Mouse (Mus musculus): Measurements from ENCODE around the gene Tmem116. TPM values are rescaled to one million over a fixed set of nuclear protein-coding genes. Genes with fewer than 3 reads are reported as not detected.

The Tmem116 gene
- polyA plus RNA-seq, 1 experiment, result not detected

GRCm38 (mm10) chr5:121546530-121546895, 94.8 kb downstream of the Tmem116 start:
- Histone ChIP-seq H3K4me3 (replicated peaks; ENCODE audit: control insufficient read depth, low read depth, low read length) (peak overlapping the region; percentile 73), H3K4me1 (ENCODE audit: control insufficient read depth, insufficient read depth, low read length) (no peaks in the 10 kb centered on the region; the same call in 1 of the 2 replicates), H3K27ac (ENCODE audit: control insufficient read depth, insufficient read depth, low read depth, low read length, poor library complexity) (0 out of 2 replicates have a peak overlapping the region, but pooled peaks have one; percentile 96)
- TF ChIP-seq POLR2A (IDR thresholded peaks at IDR 0.05; ENCODE audit: borderline replicate concordance, control insufficient read depth, low read depth, low read length), result no peak
- peak; percentile 71 for TF ChIP-seq CTCF (IDR thresholded peaks at IDR 0.05; ENCODE audit: control insufficient read depth, insufficient read depth, low read length)
- 3% methylated on average over 6 of the region's 6 CpGs for WGBS

GRCm38 (mm10) chr5:121547084-121547483, 95.4 kb downstream of the Tmem116 start:
- Histone ChIP-seq H3K4me1 (ENCODE audit: control insufficient read depth, insufficient read depth, low read length) (no peaks in the 10 kb centered on the region; the same call in 1 of the 2 replicates), H3K4me3 (replicated peaks; ENCODE audit: control insufficient read depth, low read depth, low read length) (no peak overlapping the region), H3K27ac (ENCODE audit: control insufficient read depth, insufficient read depth, low read depth, low read length, poor library complexity) (no peak overlapping the region)
- TF ChIP-seq POLR2A (IDR thresholded peaks at IDR 0.05; ENCODE audit: borderline replicate concordance, control insufficient read depth, low read depth, low read length) (no peak), CTCF (IDR thresholded peaks at IDR 0.05; ENCODE audit: control insufficient read depth, insufficient read depth, low read length) (no peak)
- 68% methylated on average over 3 of the region's 3 CpGs for WGBS

DNA sequence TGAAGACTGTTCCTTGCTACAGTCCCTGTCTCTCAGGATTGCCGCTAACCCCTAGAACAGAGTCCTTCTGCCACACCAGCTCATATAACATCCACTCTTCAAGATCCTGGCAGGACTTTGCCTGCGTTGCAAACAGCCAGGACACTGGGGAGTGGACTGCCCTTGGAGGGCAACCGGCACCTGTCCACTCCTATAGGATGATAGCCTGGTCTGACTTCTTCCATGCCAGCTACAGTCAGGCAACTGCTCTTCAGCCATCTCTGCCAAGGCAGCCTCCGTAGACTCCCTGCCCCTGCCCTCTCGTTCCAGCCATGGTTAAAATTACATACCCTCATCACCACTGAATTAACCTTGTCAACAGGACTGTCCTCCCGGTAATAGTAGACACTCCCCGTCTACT, 97.5 kb downstream of the Tmem116 start:
- Histone ChIP-seq H3K4me3 (replicated peaks; ENCODE audit: control insufficient read depth, low read depth, low read length) (no peak overlapping the region), H3K27ac (ENCODE audit: control insufficient read depth, insufficient read depth, low read depth, low read length, poor library complexity) (no peak overlapping the region), H3K4me1 (ENCODE audit: control insufficient read depth, insufficient read depth, low read length) (no peaks in the 10 kb centered on the region; the same call in 1 of the 2 replicates)
- TF ChIP-seq CTCF (IDR thresholded peaks at IDR 0.05; ENCODE audit: control insufficient read depth, insufficient read depth, low read length) (no peak), POLR2A (IDR thresholded peaks at IDR 0.05; ENCODE audit: borderline replicate concordance, control insufficient read depth, low read depth, low read length) (no peak)
- 87% methylated on average over 7 of the region's 7 CpGs for WGBS

GRCm38 (mm10) chr5:121562436-121562835, 110.7 kb downstream of the Tmem116 start:
- Histone ChIP-seq H3K4me1 (ENCODE audit: control insufficient read depth, insufficient read depth, low read length) (peaks cover 2% of the 10 kb centered on the region; the same call in 1 of the 2 replicates), H3K27ac (ENCODE audit: control insufficient read depth, insufficient read depth, low read depth, low read length, poor library complexity) (no peak overlapping the region), H3K4me3 (replicated peaks; ENCODE audit: control insufficient read depth, low read depth, low read length) (no peak overlapping the region)
- 84% methylated on average over 3 of the region's 3 CpGs for WGBS
- no peak for TF ChIP-seq POLR2A (IDR thresholded peaks at IDR 0.05; ENCODE audit: borderline replicate concordance, control insufficient read depth, low read depth, low read length)
- TF ChIP-seq CTCF (IDR thresholded peaks at IDR 0.05; ENCODE audit: control insufficient read depth, insufficient read depth, low read length), result no peak

DNA sequence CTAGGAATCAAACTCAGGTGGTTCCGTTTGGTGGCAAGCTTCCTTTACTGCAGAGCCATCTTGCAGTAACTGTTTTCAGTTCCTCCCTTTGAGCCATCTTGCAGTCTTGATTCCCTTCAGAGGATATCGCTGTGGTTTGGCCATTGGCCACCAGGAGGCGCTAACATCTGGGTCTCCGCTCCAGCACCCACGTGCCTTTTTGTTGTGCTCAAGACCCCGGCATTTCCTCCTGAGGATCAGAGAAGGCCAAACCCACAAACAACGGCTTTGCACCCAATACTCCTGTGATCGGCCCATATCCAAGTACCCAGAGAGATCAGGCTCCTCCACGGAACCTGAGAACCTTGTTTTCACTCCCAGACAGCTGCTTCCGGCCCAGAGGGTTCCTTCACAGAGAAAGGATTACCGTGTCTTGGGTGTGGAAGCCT, 112.8 kb downstream of the Tmem116 start:
- H3K4me3 ChIP-seq (replicated peaks; ENCODE audit: control insufficient read depth, low read depth, low read length), result peak overlapping the region; percentile 43
- H3K4me1 ChIP-seq (ENCODE audit: control insufficient read depth, insufficient read depth, low read length), result peaks cover 2% of the 10 kb centered on the region; the same call in 1 of the 2 replicates
- 2% methylated on average over 11 of the region's 11 CpGs for WGBS
- TF ChIP-seq CTCF (IDR thresholded peaks at IDR 0.05; ENCODE audit: control insufficient read depth, insufficient read depth, low read length) (peak; percentile 92), POLR2A (IDR thresholded peaks at IDR 0.05; ENCODE audit: borderline replicate concordance, control insufficient read depth, low read depth, low read length) (no peak)
- no peak overlapping the region for H3K27ac ChIP-seq (ENCODE audit: control insufficient read depth, insufficient read depth, low read depth, low read length, poor library complexity)

DNA sequence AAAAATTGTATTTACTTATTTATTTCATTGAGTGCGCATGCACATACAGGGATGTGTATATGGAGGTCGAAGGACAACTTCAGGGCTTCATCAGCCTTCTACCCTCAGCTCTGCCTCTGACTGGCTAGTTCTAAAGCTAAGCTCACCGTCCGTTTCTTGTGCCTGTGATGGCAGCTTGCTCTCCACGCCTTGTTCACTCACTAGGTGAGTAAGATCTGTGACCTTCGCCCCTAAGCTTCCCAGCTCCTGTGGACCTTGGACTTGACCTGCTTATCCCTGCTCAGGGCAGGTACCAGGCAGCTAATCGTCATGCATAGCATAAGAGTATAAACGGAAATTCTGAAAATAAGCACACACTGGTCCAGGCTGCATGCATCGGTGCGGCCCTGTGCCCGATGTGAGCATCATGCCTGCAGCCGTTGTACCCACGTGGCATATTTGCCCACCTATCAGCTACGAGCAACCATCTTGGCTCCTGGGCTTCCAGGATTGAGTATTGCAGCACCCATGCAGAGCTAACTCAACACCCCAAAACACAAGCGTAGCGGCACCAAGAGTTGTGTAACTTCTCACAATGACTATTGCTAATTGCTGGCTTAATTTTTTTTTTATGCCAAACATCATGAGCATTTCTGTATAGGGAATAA, 114.5 kb downstream of the Tmem116 start:
- Histone ChIP-seq H3K4me3 (replicated peaks; ENCODE audit: control insufficient read depth, low read depth, low read length) (no peak overlapping the region), H3K4me1 (ENCODE audit: control insufficient read depth, insufficient read depth, low read length) (peaks cover 2% of the 10 kb centered on the region; the same call in 1 of the 2 replicates), H3K27ac (ENCODE audit: control insufficient read depth, insufficient read depth, low read depth, low read length, poor library complexity) (no peak overlapping the region)
- TF ChIP-seq CTCF (IDR thresholded peaks at IDR 0.05; ENCODE audit: control insufficient read depth, insufficient read depth, low read length), result no peak
- TF ChIP-seq POLR2A (IDR thresholded peaks at IDR 0.05; ENCODE audit: borderline replicate concordance, control insufficient read depth, low read depth, low read length), result no peak
- 80% methylated on average over 16 of the region's 16 CpGs for WGBS

DNA sequence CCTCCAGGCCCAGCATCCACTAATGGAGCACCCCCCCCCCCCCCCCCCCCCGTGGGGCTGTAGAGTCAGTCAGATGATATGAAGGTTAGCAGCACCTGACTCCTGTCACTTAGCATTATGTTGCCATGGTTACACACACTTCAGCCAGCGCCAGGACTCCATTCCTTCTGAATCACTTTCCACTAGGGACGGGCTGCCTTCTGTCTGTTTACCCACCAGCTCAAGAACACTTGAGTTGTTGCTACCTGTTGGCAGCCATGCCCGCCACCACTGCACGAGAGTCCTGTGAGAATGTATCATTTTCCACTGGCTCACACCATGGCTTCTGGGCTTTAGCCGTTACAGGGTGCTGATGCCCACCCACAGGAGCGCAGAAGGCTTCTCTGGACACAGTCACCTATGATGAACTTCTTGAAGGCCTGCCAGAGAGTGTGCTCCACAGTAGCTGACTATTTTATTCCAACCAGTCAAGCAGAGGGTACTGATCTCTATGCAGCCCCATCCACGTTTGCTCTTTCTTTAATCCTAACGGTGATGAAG, 118.3 kb downstream of the Tmem116 start:
- Histone ChIP-seq H3K27ac (ENCODE audit: control insufficient read depth, insufficient read depth, low read depth, low read length, poor library complexity) (no peak overlapping the region), H3K4me1 (ENCODE audit: control insufficient read depth, insufficient read depth, low read length) (no peaks in the 10 kb centered on the region; the same call in 1 of the 2 replicates), H3K4me3 (replicated peaks; ENCODE audit: control insufficient read depth, low read depth, low read length) (no peak overlapping the region)
- TF ChIP-seq CTCF (IDR thresholded peaks at IDR 0.05; ENCODE audit: control insufficient read depth, insufficient read depth, low read length) (no peak), POLR2A (IDR thresholded peaks at IDR 0.05; ENCODE audit: borderline replicate concordance, control insufficient read depth, low read depth, low read length) (no peak)
- WGBS, result 88% methylated on average over 9 of the region's 9 CpGs

DNA sequence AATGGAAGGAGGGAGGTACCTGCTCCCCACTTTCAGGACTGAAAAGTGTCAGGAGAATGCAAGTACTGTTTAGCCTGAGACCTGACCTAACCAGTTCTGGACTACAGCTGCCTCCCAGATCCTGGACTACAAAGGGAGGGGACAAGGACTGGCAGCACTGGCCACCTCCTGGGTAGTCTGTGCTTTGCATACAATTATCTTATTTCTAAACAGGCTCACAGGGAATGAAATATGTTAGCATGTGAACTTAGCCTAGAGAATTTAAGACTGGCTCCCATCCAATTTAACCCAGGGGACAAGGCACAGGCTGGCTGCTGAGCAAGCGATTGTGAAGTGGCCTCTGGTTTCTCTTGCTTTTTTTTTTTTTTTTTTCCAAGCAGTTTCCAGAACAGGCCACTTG, 119.1 kb downstream of the Tmem116 start:
- Histone ChIP-seq H3K4me3 (replicated peaks; ENCODE audit: control insufficient read depth, low read depth, low read length) (no peak overlapping the region), H3K4me1 (ENCODE audit: control insufficient read depth, insufficient read depth, low read length) (no peaks in the 10 kb centered on the region), H3K27ac (ENCODE audit: control insufficient read depth, insufficient read depth, low read depth, low read length, poor library complexity) (no peak overlapping the region)
- 85% methylated on average over 1 of the region's 1 CpGs for WGBS
- TF ChIP-seq POLR2A (IDR thresholded peaks at IDR 0.05; ENCODE audit: borderline replicate concordance, control insufficient read depth, low read depth, low read length) (no peak), CTCF (IDR thresholded peaks at IDR 0.05; ENCODE audit: control insufficient read depth, insufficient read depth, low read length) (no peak)

Other genes starting within 250 kb of the Tmem116 start
- 502 and 942 TPM in 2 replicates for gene Rpl6, start 247.4 kb upstream of the Tmem116 start, polyA plus RNA-seq (2011; ENCODE audit: insufficient read depth, insufficient read length, low replicate concordance, missing spikeins)
- 41.8 and 100 TPM in 2 replicates for gene Hectd4, start 231.7 kb upstream of the Tmem116 start, polyA plus RNA-seq (2011; ENCODE audit: insufficient read depth, insufficient read length, low replicate concordance, missing spikeins)
- 59.7 and 114 TPM in 2 replicates for gene Trafd1, start 66.3 kb upstream of the Tmem116 start, polyA plus RNA-seq (2011; ENCODE audit: insufficient read depth, insufficient read length, low replicate concordance, missing spikeins)
- 11.6 and 22.3 TPM in 2 replicates for gene Naa25, start 54.0 kb upstream of the Tmem116 start, polyA plus RNA-seq (2011; ENCODE audit: insufficient read depth, insufficient read length, low replicate concordance, missing spikeins)
- 161 and 240 TPM in 2 replicates for gene Erp29, start 613 bp downstream of the Tmem116 start, polyA plus RNA-seq (2011; ENCODE audit: insufficient read depth, insufficient read length, low replicate concordance, missing spikeins)
- not detected in 2 replicates for gene Adam1b, start 51.5 kb downstream of the Tmem116 start, polyA plus RNA-seq (2011; ENCODE audit: insufficient read depth, insufficient read length, low replicate concordance, missing spikeins)
- 2.6 and 2.7 TPM in 2 replicates for gene Adam1a, start 93.6 kb downstream of the Tmem116 start, polyA plus RNA-seq (2011; ENCODE audit: insufficient read depth, insufficient read length, low replicate concordance, missing spikeins)
- 0.23 TPM in 1 of 2 replicates, not detected in the other for gene Gm42878, start 93.6 kb downstream of the Tmem116 start, polyA plus RNA-seq (2011; ENCODE audit: insufficient read depth, insufficient read length, low replicate concordance, missing spikeins)
- 40.3 and 47.4 TPM in 2 replicates for gene Mapkapk5, start 94.0 kb downstream of the Tmem116 start, polyA plus RNA-seq (2011; ENCODE audit: insufficient read depth, insufficient read length, low replicate concordance, missing spikeins)
- gene Aldh2, start 141.9 kb downstream of the Tmem116 start, polyA plus RNA-seq (2011; ENCODE audit: insufficient read depth, insufficient read length, low replicate concordance, missing spikeins), result 151 and 336 TPM in 2 replicates
- 1.3 and 2.1 TPM in 2 replicates for gene Acad12, start 167.0 kb downstream of the Tmem116 start, polyA plus RNA-seq (2011; ENCODE audit: insufficient read depth, insufficient read length, low replicate concordance, missing spikeins)
- gene Acad10, start 208.6 kb downstream of the Tmem116 start, polyA plus RNA-seq (2011; ENCODE audit: insufficient read depth, insufficient read length, low replicate concordance, missing spikeins), result 2.6 and 8.6 TPM in 2 replicates
- gene Brap, start 208.7 kb downstream of the Tmem116 start, polyA plus RNA-seq (2011; ENCODE audit: insufficient read depth, insufficient read length, low replicate concordance, missing spikeins), result 18.7 and 23.4 TPM in 2 replicates